Mouse (Mus musculus): ENCODE measurements around the gene Cnga3. TPM values are rescaled to one million over a fixed set of nuclear protein-coding genes. Genes with fewer than 3 reads are reported as not detected.

The Cnga3 gene
- polyA plus RNA-seq (2012; rRNA removed), result 0.19 and 0.35 TPM in 2 replicates

DNA sequence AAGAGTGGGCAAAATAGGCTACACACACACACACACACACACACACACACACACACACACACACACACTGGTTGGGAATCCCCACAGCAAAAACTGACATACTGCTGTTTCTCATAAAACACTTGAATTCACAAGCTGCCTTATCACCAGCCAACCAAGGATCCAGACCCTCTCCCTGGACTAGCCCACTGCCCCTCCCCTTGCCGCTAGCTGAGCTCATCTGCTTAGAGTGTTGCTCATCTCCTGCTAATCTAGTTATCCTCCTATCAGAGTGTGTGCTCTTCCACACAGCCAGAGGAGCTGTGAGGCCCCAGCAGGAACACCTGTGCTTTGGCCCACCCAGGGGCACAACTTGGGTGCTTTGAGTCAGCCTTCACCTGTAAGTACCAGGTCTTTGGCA lies at the start of gene Cnga3:
Gene Cnga3 (plus strand): TSS at position 291 of the 400 bp plus-strand sequence.

DNA sequence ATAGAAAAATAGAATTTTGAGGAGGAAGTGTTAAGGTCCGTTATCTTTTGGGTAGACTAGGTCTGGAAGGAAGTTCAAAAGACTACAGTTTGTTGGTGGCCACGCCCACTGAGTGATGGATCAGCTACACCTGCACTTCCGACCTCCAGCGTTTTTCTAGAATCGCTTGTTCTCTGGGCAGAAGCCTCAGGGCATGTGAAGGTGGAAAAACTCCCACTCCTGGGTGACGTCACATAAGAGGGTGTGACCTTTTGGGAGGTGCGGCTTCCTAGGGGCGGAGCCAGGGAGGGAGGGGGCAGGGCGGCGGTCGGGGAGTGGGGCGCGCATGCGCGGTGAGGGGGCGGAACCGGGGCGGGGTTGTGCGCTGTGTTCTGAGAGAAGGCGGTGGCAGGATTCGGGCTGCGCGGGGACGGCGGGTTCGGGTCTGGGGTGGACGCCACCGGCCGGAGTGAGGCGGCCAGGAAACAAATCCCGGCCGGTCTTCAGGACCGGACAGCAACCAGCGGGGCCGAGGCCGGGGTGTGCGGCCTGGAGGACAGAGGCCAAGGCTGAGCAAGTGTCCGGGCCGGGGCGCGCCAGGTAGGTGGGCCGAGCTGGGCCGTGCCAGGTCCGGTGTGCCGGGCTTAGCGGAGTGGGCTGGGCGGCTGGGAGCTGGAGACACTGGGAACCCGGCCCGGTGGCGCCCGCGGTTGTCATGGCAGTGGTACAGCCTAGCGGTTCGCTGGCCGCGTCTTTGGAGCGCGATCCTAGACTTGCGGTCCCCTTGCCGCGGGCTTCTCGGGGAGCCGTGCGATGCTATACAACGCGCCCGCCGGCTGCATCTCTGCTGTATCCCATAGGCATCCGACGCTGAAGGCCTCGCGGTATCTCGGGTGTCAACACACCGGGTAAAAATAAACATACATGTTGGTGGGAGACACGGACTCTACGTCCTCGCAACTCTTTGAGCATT lies 85.6 kb downstream of the Cnga3 start, which contains the start of gene Inpp4a:
Gene Inpp4a (plus strand): TSS at position 326 of the 952 bp plus-strand sequence.

Other genes with a start within 250 kb of the Cnga3 start
- 0.52 and 0.84 TPM in 2 replicates for gene Vwa3b, start 187.8 kb upstream of the Cnga3 start, polyA plus RNA-seq (2012; rRNA removed)
- 15.0 and 20.1 TPM in 2 replicates for gene Inpp4a, start 85.4 kb downstream of the Cnga3 start, polyA plus RNA-seq (2012; rRNA removed)
- 27.1 and 35.0 TPM in 2 replicates for gene Coa5, start 215.7 kb downstream of the Cnga3 start, polyA plus RNA-seq (2012; rRNA removed)
- 73.1 and 91.9 TPM in 2 replicates for gene Unc50, start 215.7 kb downstream of the Cnga3 start, polyA plus RNA-seq (2012; rRNA removed)